Mouse (Mus musculus): ENCODE data around the gene Zc2hc1c.

Zc2hc1c gene

DNA sequence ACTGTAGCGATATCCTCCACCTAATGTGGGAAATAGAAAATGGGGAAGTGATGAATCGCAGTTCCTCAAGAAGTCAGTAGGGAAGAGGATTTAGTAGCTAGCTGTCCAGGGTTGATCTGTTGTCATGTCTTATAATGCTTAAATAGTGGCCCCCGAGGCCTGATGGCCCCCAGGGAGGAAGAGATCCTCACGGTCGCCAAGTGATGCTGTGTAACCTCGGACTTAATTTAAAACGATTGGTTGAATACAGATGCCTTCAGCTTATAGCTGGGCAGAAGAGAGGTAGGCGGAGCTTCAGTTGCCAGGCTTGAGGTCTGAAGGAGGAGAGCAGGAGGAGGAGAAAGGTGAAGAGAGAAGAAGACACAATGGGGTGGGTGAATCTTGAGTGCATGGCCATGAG lies 4.1 kb upstream of the Zc2hc1c start:
- no peak for DNase-seq (ENCODE audit: low read depth, low spot score)

DNA sequence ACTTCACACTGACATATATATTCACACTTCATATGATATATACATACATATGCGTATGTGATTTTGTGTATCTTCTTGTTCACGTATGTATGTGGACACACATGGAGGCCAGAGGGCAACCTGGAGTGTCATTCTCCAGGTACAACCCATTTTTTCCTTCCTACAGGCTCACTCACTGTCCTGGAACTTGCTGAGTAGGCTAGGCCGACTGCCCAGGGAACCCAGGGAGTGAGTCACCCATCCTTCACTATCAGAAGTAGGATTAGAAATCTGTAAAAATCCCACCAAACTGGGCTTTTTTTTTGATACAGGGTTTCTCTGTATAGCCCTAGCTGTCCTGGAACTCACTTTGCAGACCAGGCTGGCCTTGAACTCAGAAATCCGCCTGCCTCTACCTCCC lies 3.4 kb upstream of the Zc2hc1c start:
- no peak for DNase-seq (ENCODE audit: low read depth, low spot score)

DNA sequence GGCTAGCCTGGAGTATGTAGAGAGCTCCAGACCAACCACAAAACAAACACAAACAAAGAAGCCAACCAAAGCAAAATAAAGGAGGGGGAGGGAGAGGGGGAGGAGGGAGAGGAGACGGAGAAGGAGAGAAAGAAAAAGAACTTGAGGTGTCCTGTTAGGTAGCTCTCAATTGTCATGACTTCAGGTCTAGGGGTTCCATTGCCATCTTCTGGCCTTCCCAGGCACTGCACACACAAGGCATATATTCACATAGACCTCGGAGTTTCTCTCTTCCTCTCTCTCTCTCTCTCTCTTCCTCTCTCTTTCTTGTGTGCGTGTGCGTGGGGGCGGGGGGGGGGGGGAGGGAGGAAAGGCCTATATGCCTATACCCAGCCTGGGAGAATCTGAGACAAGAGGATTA lies 1.4 kb upstream of the Zc2hc1c start:
- no peak for DNase-seq (ENCODE audit: low read depth, low spot score)

DNA sequence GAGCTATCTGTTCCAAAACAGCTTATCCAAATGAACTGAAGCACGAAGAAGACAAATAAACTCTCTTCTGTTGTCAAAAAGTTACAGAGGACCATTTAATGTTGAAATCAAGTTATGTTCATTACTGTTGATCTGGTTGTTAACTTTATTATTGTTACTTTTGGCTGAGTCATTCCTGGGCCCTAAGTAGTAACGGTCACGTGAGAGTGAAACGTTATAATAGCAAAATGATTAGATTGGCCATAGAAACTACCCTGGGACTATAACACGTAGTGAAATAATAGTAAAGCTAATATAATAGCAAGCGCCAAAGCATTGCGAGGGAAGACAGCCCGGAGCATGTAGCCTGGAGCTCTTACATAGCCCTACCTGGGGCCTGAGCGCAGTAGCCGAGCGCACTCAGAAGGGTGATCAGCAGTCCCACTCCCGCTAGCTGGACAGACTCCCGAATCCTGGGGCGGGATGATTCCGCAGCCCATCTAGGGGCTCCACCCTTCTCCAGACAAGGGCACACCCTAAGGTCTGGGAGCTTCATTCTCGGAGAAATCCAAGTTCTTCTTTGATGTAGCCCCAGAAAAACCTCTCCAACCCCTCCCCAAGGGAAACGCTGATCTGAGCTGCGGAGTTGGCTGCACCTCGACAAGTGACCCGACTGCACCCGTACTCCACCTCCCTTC lies 444 bp upstream of the Zc2hc1c start, which contains the start of gene Acyp1:
Gene Acyp1 (minus strand): TSS at position 630 of the 677 bp plus-strand sequence.
- no peak for DNase-seq (ENCODE audit: low read depth, low spot score)

DNA sequence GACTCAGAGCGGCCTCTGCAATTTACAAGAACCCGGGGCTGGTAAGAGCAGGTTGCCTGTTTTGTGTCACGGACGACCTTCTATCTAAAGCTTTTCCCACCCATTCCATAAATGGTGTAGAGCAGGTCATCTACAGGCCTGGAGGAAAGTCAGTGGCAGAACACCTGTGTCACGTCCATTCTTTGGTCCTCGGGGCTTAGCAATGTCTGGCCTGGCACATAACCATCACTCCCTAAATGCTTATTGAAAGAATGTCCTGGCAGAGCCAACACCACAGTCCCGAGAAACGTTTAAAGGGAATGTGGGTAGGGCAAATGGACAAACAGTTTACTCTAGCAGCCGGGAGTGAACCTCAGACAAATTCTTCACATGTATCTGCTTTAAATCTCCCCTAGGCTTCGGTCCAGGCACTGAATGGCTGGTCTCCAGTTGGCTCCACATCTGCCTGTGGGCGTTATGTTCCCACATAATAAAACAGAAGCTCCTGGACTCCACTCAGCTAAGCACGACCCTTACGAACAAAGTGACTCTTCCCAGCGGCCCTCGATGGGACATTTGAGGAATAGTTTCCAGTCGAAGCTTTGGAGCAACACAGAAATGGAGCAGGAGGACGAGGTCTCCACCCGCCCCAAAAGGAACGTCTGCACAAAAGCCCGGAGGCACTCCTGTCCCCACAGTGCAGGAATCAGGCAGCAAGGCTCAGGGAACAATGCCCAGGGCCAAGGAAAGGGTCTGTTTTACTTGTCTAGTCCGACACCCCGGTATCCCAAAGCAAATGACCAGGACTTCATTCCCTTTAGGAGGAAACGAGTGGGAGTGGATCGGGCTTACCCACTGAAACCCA lies 988 bp downstream of the Zc2hc1c start:
- DNase-seq (ENCODE audit: low read depth, low spot score), result no peak

DNA sequence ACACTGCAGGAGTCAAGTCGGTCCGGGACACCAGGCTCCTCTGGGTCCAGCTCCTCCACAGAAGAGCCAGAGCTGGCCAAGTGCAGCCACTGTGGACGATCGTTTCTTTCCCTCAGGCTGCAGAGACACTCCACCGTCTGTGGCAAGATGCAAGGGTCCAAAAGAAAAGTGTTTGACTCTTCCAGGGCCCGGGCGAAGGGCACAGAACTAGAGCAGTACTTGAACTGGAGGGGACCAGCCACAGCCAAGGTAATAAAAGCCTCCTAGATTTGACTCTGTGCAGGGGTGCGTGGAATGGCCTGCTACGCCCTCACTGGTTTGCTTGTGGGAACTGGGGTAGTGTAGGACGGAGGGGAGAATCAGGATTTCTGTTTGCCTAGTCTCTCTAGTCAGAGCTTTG lies 2.2 kb downstream of the Zc2hc1c start:
- DNase-seq (ENCODE audit: low read depth, low spot score), result no peak

DNA sequence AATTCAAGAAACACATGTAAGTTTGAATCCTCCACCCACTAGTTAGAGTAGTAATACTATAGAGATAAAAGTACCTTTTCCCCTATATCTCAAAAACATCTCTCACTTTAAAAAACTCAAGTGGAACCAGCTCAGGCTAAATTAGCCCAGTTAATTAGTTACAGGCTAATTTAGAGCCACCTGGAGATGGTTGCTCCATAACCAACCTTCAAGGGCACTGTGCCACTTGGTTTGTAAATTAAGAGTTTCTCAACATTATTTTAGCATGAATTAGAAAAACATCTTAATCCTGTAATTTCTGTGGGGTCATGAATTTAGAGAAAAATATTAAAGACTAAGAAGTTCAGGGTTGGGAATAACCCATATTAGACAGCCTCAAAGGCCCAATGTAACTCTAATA lies 3.1 kb downstream of the Zc2hc1c start:
- DNase-seq (ENCODE audit: low read depth, low spot score), result no peak

DNA sequence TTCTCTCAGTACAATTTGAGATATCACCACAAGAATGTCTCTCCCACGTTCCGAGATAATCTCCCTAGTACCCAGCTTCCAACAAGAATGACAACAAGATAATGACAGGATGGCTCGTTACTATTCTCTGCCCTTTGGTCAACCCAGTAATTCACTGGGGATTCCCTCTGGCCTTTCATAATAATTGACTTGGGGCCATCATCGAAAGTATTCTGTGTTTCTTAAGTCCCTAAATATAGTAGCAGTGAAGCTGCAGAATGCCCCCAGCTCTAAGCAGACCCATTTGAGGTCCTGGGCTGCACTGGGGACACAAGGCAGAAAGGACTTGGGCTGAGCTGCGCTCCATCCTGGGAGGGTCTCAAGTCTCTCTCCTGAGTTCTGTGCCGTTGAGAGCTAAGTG lies 3.9 kb downstream of the Zc2hc1c start:
- no peak for DNase-seq (ENCODE audit: low read depth, low spot score)

DNA sequence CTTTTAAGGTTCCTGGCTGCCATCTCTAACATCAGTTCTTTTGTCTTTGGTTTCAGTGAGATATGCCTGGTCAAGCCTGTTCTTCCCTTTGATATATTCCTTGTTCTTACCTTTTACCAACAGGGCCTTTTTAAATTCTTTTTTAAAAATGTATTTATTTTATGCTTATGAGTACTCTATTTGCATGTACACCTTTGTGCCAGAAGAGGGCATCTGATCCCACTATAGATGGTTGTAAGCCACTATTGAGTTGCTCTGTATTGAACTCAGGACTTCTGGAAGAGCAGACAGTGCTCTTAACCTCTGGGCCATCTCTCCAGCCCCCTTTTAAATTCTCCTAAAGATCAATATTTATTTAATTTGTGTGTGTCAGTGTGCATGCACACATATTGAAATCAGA lies 4.5 kb downstream of the Zc2hc1c start:
- DNase-seq (ENCODE audit: low read depth, low spot score), result no peak

DNA sequence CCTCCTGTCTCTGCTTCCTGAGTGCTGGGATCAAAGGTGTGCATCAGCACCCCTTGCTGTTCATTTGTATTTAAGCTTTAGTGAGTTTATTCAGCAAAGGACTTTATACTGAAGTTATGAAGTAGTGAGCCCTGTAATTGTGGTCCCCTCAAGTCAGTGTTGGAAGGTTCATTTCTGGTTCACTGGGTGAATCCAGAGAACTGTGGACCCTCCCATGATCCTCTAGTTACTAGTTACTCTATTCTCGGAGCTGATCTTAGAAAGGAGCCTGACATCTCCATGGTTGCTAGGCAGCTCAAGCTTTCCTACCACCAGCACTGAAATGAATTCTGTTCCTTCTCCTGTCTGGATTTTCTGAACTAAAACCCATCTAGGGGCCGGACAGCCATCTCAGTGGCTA lies 7.1 kb downstream of the Zc2hc1c start:
- no peak for DNase-seq (ENCODE audit: low read depth, low spot score)

DNA sequence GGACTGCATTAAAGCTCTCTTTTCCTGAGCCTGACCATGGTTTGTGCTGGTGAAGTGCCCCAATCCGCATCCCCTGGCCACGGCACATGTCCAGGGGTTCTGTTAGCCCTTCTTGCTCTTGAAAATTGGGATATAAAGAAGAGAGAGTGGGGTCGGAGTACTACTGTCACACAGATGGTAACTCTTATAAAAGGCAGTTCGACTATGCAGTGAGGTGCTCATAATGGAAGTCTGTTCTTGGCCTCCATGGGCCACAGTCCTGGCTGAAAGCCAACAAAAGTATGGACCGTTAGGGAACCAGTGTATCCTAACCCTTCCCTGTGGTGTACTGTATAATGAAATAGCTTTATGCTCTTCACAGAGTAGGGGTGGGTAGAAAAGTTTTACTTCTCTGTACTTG lies 8.5 kb downstream of the Zc2hc1c start:
- DNase-seq (ENCODE audit: low read depth, low spot score), result no peak

DNA sequence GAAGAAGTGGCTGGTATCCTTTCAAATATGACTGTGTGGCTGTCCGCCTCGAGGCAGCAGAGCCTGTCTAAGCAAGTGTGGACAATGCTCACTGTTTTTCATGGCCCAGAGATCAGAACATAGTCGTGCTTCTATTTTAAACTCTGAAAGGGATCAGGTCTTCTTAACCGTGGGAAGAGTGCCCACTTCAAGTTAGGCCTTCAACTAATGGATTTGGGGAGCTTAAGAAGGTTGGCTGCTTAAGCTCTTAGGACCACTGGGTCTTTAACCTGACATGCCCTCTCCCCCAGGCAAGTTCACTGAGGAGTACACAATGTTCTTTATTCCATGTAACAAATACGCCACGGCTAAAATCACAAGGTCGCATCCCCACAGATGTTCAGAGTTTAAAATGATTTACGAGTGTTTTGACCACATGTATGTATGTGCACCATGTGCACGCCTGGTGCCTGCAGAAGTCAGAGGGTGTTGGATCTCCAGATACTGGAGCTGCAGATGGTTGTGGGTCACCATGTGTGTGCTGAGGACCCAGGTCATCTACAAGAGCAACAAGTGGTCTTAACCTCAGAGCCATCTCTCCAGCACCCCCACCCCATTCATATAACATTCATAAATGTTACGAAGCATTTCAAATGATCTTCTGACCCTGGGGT lies 9.1 kb downstream of the Zc2hc1c start:
- DNase-seq (ENCODE audit: low read depth, low spot score), result no peak

DNA sequence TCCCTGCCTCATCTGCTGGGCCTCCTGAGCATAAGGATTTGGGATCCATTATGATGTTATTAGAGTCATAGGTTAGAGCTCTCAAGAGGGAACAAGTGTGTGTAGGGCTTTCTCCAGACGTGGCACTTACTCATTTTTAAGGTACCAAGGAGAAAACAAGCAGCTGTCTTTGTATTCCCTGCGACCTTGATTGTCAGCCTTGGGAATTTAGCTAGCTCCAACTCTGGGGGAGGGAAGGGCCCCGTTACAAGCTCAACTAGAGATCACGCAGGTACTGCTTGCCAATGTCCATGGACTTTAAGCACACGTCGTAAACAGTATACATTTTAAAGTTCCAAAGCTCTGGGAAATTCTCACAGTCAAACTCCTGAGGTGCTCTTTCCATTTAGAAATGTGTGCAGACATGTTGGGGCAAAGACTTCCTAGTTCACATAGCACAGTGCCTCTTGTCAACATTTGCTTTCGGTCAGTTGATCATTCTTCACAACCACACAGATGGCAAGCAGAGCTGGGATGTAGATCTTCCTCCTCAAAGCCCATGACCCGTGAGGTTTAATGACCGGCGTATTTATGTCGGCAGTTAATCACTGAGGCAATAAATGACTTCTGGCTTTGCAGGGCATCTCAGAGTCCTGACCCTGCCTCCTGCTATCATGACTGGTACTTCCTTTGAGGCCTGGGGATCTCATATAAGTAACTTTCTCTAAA lies 9.9 kb downstream of the Zc2hc1c start:
- DNase-seq (ENCODE audit: low read depth, low spot score), result peak; percentile 53

DNA sequence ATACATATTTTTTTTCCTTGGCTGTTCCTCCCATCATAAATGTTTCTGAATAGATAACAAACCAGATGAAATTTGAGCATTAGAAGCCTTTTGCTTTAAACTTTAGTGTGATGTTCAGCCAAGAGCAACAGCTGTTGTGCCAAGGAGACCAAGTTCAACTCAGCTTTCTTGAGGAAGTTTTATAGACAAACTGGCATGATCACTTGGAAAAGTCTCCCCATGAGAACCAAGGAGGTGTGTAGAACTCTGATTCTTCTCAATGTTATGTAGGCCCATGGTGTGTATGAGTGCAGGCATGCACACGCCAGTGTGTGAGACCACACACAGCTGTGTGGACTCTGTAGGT lies 10.4 kb downstream of the Zc2hc1c start:
- no peak for DNase-seq (ENCODE audit: low read depth, low spot score)

DNA sequence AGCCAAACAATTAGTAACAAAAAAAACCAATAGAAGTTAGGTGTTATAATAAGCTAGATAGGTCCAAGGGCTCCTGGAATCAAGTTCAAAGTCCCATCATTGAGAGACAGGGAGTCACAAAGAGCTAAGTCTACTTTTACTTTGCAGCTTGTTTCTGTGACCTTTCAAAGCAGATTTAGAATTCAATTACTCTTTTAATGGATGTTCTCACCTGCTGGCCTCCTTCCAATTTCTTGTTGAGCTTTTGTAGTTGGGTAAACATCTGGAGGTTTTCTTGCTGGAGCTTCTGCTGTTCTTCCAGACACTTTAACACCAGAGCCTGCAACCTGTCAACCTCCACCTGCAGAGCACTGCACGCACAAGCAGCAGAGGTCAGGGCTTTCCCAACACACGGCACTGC lies 14.9 kb downstream of the Zc2hc1c start:
- DNase-seq (ENCODE audit: low read depth, low spot score), result no peak

DNA sequence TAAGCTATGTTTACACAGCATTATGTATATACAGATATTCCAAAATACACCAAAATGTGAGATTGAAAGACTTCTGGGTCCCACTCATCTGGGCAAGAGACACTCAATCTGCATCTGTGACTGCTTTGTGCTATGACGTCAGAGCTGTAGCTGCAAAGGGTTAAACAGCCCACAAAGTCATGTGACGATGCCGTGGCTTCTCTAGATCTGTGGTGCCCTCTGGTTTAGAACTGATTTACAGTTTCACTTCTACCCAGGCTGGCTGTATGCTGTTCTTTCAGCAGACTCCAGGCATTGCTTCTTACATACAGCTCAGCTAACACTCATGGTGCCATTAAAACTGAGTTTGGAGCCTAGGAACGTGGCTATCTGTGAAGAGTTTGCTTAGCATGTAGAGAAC lies 16.3 kb downstream of the Zc2hc1c start:
- DNase-seq (ENCODE audit: low read depth, low spot score), result no peak

DNA sequence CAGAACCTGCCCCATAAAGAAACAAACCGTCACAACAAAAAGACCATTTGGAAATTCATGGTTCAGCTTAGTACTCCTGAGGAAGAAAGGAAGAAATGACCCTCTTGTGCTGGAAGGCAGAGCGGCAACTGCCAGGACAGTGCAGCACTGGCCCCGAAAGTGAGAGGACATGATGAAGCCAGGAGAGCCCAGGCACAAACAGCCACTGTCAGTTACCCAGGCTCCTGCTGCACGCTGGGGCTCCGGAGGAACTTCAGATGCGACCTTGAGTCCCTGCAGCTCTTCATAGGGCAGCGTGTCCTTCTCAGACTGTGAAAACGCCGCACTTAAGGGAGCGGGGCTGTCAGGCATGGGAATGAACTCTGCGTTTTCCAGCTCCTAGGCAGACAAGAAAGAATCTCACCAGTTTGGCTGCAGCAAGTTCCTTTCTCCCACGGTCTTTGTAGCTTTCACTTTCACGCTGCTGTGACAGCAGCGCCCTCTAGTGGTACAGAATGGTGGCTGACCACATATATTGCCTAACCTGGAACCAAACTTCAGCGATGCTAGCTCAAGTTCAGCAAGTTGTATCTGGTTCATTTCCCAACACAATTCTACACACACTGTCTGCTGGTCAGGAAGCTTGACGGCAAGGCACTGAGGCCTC lies 17.0 kb downstream of the Zc2hc1c start:
- peak; percentile 93 for DNase-seq (ENCODE audit: low read depth, low spot score)

DNA sequence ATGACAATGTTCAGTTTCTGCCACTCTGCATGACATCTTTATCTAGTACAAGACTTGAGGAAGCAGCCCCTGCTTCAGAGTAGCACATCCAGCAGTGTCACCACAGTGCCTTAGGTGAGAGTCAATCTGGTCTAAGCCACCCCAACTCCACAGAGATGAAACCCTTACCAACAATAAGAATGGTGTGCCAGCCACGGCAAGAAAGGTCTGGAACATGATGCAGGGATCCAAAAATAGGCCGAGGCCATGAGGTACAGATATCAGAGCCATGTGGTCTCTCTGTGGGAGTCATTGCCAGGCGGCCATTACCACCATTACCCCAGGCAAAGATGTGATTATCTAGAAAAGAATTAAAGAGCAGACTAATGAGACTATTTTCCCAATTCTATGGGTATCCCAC lies 20.3 kb downstream of the Zc2hc1c start:
- DNase-seq (ENCODE audit: low read depth, low spot score), result no peak

DNA sequence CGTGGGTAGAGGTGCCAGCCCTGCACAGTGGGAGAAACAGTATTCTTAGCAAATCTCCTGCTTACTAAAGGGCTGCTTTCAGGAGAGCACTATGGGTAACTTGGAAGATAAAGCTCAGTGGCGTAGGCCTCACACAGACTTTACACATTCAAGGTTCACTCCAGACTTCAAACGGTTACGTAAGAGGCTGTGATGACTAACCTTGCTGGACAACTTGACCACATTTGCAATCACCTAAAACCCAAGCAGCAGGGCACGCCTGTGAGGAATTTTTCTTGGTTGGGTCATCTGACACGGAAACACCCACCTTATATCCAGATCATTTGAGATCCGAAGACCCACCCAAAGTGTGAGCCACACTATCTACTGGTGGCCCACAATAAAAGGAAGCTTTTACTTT lies 41.8 kb downstream of the Zc2hc1c start:
- DNase-seq (ENCODE audit: low read depth, low spot score), result no peak

DNA sequence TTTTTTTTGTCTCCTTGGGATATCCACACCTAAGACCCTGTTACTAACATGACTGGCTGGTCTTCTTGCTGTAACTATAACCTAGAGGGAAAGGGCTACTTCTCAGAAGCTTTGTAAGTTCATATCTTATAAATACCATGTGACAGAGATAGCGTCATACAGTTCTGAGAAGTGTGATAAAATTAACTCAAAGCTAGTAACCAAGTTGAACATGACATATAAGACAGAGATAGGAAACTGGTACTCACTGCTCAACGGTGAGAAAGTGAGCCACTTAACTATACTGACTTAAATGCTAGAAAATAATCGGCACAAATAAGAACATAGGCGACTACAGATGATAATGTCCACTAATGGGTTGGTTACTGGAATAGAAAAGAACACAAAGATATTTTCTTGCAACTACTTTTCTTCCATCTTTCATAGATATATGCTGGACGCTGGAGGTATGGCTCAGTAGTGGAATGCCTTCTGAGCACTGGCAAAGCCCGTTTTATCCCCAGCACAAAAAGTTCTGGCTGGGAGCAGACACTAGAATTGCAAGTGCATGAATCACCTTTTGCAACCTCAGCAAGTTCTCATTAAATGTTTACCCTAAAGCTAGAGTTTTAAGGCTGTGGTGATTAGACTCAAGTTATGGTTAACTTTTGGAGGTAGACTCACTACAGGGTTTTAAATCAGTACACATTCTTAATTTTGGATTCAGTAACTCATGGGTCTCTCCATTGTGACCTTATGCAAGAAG lies 49.3 kb downstream of the Zc2hc1c start:
- DNase-seq (ENCODE audit: low read depth, low spot score), result no peak

DNA sequence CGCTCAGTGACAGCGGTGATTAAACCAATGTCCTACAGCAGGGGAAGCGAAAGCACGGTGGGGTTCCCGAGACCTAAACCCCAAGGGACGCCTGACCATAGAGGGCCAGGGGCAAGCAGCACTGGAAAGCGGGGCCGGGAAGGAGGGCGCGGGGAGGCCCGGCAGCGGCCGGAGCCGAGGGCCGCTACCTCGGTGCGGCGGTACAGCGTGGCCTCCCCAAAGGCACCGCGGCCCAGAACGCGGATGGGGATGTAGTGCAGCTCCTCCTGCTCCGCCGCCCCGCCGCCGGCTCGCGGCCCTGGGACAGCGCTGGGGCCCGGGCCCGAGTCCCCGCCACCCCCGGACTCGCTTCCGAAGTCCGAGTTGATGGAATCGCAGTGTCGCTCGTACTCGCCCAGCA lies 50.4 kb downstream of the Zc2hc1c start:
- peak; percentile 16 for DNase-seq (ENCODE audit: low read depth, low spot score)
